Mouse (Mus musculus) liver, postnatal 0 days (tissue): ENCODE measurements around the gene Pkd1l2. TPM values are rescaled to one million over a fixed set of nuclear protein-coding genes. Genes with fewer than 3 reads are reported as not detected.
A peak's percentile ranks its signal among the peaks of the same experiment; 100 is the strongest.

Experiments
- ATAC-seq: fragments of 200-750 bp; cut with Nextera tagmentation; 2 replicates; pipeline ENCODE4 v1.8.0; 2017; ENCODE audit warnings: mild to moderate bottlenecking, moderate library complexity
- DNase-seq: peaks from one replicate; pipeline ENCODE4 v3.0.0-alpha.2; 2016
- H3K27ac ChIP-seq: fragments of 300-500 bp; sonication (generic); 2 replicates; pipeline ENCODE4 v1.5.1; 2014; ENCODE audit warnings: antibody characterized with exemption, moderate library complexity, mild to moderate bottlenecking, low read depth
- H3K27me3 ChIP-seq: fragments of 300-500 bp; sonication (generic); 2 replicates; pipeline ENCODE4 v1.6.1; 2014; ENCODE audit warnings: low read length, control low read depth, mixed read lengths; ENCODE audit not compliant: insufficient read depth
- H3K36me3 ChIP-seq: fragments of 300-500 bp; sonication (generic); replicated peaks from 2 replicates; pipeline ENCODE4 v1.6.1; 2014; ENCODE audit warnings: mild to moderate bottlenecking, control low read depth, low read length, moderate library complexity, mixed read lengths; ENCODE audit not compliant: insufficient read depth
- H3K4me1 ChIP-seq: fragments of 300-500 bp; sonication (generic); 2 replicates; pipeline ENCODE4 v1.6.1; 2014; ENCODE audit warnings: antibody characterized with exemption, mild to moderate bottlenecking, control low read depth; ENCODE audit not compliant: insufficient read depth
- H3K4me2 ChIP-seq: fragments of 300-500 bp; sonication (generic); 2 replicates; pipeline ENCODE4 v1.6.1; 2014; ENCODE audit warnings: low read depth, mild to moderate bottlenecking, low read length, moderate library complexity, mixed read lengths
- H3K4me3 ChIP-seq: fragments of 300-500 bp; sonication (generic); 2 replicates; pipeline ENCODE4 v1.5.1; 2014; ENCODE audit warnings: low read depth, low read length
- H3K9ac ChIP-seq: fragments of 300-500 bp; sonication (generic); replicated peaks from 2 replicates; pipeline ENCODE4 v1.6.1; 2014; ENCODE audit warnings: mild to moderate bottlenecking, moderate library complexity
- H3K9me3 ChIP-seq: fragments of 300-500 bp; sonication (generic); 2 replicates; pipeline ENCODE4 v1.6.1; 2016; ENCODE audit warnings: mild to moderate bottlenecking, control low read depth, low read length, mixed read lengths
- CTCF ChIP-seq: sonication (generic); IDR thresholded peaks from 2 replicates; pipeline ENCODE4 v1.5.1; 2016; ENCODE audit warnings: antibody characterized with exemption, low read depth
- EP300 ChIP-seq: IDR thresholded peaks from 2 replicates; pipeline ENCODE4 v1.6.1; 2016; ENCODE audit warnings: antibody characterized with exemption, low read depth, mild to moderate bottlenecking
- WGBS: fragments of 180-500 bp; shearing (Covaris S2); extraction: QIAGEN DNeasy Blood & Tissue Kit; methylation state at CpG from one replicate; pipeline ENCODE4 v1.1.7; 2014; ENCODE audit not compliant: insufficient replicate concordance; 5-methylcytosine and 5-hydroxymethylcytosine counted together
- polyA plus RNA-seq: library from polyadenylated mRNA; unstranded; fragments of >200 nt; fragmentation: Nextera tagmentation; extraction: Ambion mirVana; gene quantifications from 2 replicates; pipeline ENCODE4 v1.2.1, GENCODE M21; 2015

Pkd1l2 gene
- polyA plus RNA-seq, 1 experiment from 2014 or later, result 0.06 TPM

GRCm38 (mm10) chr8:116947589-116947988 is 134.7 kb downstream of the Pkd1l2 start:
- ATAC-seq (no peak), DNase-seq (no peak)
- Histone ChIP-seq H3K4me3 (no peak overlapping the region), H3K4me2 (no peak overlapping the region), H3K36me3 (no peaks in the 10 kb centered on the region), H3K27ac (no peak overlapping the region), H3K9ac (no peak overlapping the region), H3K27me3 (no peaks in the 10 kb centered on the region), H3K9me3 (no peaks in the 10 kb centered on the region), H3K4me1 (peaks cover 37% of the 10 kb centered on the region)
- WGBS, result 48% methylated on average over 7 of the region's 7 CpGs
- TF ChIP-seq CTCF, result no peak
- no peak for TF ChIP-seq EP300

- Histone ChIP-seq H3K36me3 (no peaks in the 10 kb centered on the region), H3K27me3 (no peaks in the 10 kb centered on the region), H3K4me3 (peak overlapping the region; percentile 33; the same call in 1 of the 2 replicates), H3K9me3 (no peaks in the 10 kb centered on the region), H3K27ac (peak overlapping the region; percentile 65), H3K9ac (no peak overlapping the region; the same call in 1 of the 2 replicates), H3K4me1 (peaks cover 37% of the 10 kb centered on the region), H3K4me2 (peak overlapping the region; percentile 70)
- ATAC-seq, result no peak
- DNase-seq, result no peak
- 62% methylated on average over 6 of the region's 6 CpGs for WGBS
- TF ChIP-seq EP300 (no peak), CTCF (no peak)
Measured at GRCm38 (mm10) chr8:116946851-116947250, 135.4 kb downstream of the Pkd1l2 start.

- DNase-seq, result peak; percentile 24
- peak overlapping the region; percentile 70 for H3K4me2 ChIP-seq
- peak overlapping the region; percentile 33 for H3K4me3 ChIP-seq
Measured at GRCm38 (mm10) chr8:116946268-116946838, 135.9 kb downstream of the Pkd1l2 start.

More at GRCm38 (mm10) chr8:116946268-116946838, 135.9 kb downstream of the Pkd1l2 start:
- TF ChIP-seq CTCF (no peak), EP300 (no peak)
- WGBS, result 40% methylated on average over 21 of the region's 21 CpGs
- Histone ChIP-seq H3K9ac (no peak overlapping the region; the same call in 1 of the 2 replicates), H3K36me3 (no peaks in the 10 kb centered on the region), H3K4me1 (peaks cover 37% of the 10 kb centered on the region), H3K9me3 (no peaks in the 10 kb centered on the region), H3K27ac (peak overlapping the region; percentile 65), H3K27me3 (no peaks in the 10 kb centered on the region)
- no peak for ATAC-seq

Other genes starting within 250 kb of the Pkd1l2 start
- 47.3 and 51.9 TPM in 2 replicates for gene Cmc2, start 161.0 kb downstream of the Pkd1l2 start, polyA plus RNA-seq
- 10.6 and 11.8 TPM in 2 replicates for gene Cenpn, start 160.7 kb downstream of the Pkd1l2 start, polyA plus RNA-seq
- 2.9 and 3.1 TPM in 2 replicates for gene Atmin, start 139.1 kb downstream of the Pkd1l2 start, polyA plus RNA-seq
- 0.33 TPM in 2 replicates for gene 1700030J22Rik, start 103.5 kb downstream of the Pkd1l2 start, polyA plus RNA-seq
- 144 and 149 TPM in 2 replicates for gene Gcsh, start 88.9 kb downstream of the Pkd1l2 start, polyA plus RNA-seq
- gene Bco1, start 13.4 kb upstream of the Pkd1l2 start, polyA plus RNA-seq, result 6.6 and 8.1 TPM in 2 replicates
- 0.60 and 0.62 TPM in 2 replicates for gene Gan, start 75.7 kb upstream of the Pkd1l2 start, polyA plus RNA-seq
- gene Cmip, start 174.6 kb upstream of the Pkd1l2 start, polyA plus RNA-seq, result 22.3 and 22.6 TPM in 2 replicates